Mouse (Mus musculus) right cerebral cortex, adult 18-20 months (tissue): ENCODE data around the gene Hs2st1.
A peak's percentile ranks its signal among the peaks of the same experiment; 100 is the strongest.

Experiments used
- DNase-seq: peaks from one replicate; pipeline ENCODE4 v3.0.0; 2022; ENCODE audit warnings: mixed read lengths

Hs2st1 gene

GRCm38 (mm10) chr3:144496762-144497161 lies 73.2 kb downstream of the Hs2st1 start:
- no peak for DNase-seq

DNA sequence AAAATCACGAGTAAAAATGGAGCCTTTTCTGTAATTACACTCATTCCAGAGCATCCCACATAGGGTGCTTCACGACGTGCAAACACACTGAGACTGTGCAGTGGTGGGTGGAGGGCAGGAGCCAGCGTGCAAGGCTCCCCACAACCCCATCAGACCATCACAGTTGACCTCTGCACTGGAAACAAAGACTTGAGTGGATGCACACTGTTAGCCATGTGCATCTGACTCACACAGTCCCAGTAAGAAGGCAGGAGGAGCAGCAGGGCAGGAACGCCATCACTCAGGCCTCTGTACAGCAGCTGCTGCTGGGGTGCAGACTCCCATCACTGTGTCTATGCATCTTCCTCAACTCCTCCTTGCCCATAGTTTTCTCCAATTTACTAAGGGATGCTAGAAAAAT lies 75.1 kb downstream of the Hs2st1 start:
- no peak for DNase-seq

DNA sequence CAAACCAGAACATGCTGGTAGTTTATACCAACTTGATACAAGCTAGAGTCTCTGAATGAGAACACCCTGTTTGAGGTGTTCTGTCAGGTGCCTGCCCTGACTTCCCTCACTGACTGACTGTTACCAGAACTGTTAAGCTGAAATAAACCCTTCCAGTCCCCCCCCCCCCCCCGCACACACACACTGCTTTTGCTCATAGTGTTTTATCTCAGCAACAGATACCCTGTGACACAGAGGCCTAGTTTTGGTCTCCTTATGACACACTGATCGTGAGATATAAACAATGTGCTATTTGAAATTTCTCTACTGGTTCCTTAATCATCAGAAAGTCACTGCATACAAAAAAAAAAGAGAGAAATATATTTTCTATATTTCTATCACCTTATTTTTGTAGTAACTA lies 81.2 kb downstream of the Hs2st1 start:
- DNase-seq, result no peak

GRCm38 (mm10) chr3:144480595-144480994 lies 89.4 kb downstream of the Hs2st1 start:
- DNase-seq, result no peak

DNA sequence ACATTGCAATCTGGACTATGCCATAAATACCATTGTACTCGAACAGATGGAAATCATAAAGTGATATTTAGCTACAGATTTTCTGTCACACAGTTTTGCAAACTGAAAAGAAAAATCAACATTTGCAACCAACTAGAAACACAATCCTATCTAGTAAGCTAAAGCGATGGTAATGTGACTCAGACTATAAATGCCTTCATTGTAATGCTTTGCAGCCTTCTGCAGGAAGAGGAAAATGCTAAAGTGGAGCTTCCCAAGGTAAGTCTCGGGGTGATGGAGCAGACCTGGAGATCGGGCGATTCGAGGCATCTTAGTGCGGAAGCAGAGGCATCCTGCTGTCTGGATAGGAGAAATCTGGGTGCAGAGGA lies 91.6 kb downstream of the Hs2st1 start:
- DNase-seq, result no peak

DNA sequence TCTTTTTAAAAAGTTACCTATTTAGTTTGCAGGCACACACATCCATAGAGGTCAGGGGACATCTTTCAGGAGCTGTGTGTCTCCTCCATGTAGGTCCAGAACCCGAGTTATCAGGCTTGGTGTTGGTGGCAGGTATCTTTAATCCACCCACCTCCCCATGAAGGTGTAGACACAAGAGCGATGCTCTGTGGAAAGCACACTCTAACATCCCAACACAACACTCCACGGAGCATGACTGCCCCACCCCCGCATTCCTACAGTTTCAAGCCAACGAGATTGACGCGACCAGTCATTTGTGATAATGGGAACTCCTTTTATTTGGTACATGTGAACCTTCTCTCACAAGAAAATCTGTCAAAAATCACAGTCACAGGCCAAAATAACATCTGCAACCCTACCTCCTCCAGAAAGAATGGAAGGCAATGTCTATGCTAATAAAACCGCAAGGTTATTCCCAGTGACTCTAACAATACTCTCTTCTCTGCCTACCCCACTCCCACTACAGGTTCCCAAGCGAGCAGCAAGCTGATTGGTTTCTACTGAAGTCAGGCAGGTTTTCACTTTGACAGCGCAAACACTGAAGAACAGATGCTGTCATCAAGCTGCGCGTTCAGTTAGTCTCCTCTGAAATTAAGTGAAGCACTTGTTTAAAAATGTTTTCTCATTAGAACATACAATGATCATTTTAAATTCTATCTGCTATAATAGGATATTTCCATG lies 92.1 kb downstream of the Hs2st1 start:
- no peak for DNase-seq

DNA sequence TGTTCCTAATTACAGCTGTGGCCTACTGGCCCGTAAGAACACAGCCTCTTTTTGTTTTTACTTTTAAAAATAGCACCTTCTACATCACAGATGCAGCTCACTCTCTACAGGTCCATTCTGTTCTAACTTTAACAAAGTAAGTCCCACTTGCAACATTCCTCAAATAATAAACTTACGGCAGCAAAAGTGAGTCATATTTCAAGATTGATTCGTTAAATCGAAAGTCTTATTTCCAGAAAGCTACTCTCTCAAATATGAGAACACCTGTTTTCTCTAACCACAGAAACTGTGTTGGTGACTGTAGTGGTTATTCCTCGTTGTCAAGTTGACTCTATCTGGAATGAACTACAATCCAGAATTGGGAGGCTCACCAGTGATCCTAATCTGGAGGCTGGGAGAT lies 94.1 kb downstream of the Hs2st1 start:
- no peak for DNase-seq

GRCm38 (mm10) chr3:144474726-144475125 lies 95.3 kb downstream of the Hs2st1 start:
- no peak for DNase-seq

GRCm38 (mm10) chr3:144471954-144472353 lies 98.0 kb downstream of the Hs2st1 start:
- DNase-seq, result no peak

DNA sequence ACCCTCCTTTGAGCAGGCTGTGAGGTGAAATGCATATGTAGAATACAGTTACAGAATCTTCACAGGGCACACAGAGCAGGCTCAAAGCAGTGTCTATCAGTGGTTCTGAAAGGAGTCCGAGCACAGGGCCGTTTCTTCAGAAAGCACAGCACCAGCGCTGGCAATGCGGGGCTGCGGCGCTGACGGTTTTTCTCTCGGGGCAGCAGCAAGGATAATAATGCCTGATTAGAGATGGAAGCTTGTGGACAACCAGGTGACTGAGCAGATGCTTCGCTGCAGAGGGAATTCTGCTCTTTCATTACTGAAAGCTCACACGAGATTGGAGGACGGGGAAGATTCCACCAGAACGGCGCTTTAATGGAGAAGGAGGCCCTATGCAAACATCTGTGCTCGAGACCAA lies 99.1 kb downstream of the Hs2st1 start:
- DNase-seq, result no peak

GRCm38 (mm10) chr3:144467521-144467920 lies 102.5 kb downstream of the Hs2st1 start:
- no peak for DNase-seq

DNA sequence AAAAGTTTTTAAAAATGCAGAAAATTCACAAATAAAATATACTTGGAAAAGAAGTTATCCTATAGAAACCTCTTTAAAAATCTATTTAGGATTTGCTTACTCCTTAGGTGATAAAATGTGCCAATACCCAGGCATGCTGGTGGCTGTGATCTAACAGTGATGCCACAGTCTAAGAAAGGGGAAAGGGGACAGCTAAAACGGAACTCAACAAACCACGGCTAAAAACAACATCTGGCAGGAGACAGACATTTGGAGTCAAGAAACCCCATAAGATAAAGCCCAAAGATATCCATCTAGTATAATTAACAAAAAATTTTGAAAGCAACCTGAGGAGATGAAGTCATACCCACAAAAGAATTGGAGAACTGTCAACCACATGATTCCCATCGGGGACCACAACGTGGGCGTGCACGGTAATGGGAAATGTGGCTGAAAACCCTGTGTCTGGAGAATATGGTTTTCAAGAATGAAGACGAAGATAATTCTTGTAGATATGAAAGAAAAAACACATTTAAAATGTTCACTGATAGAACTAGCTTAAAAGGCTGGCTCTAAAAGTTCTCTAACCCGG lies 103.8 kb downstream of the Hs2st1 start:
- DNase-seq, result no peak

GRCm38 (mm10) chr3:144462679-144463078 lies 107.3 kb downstream of the Hs2st1 start:
- DNase-seq, result no peak

- no peak for DNase-seq
Observed at GRCm38 (mm10) chr3:144460183-144460788, 109.7 kb downstream of the Hs2st1 start.

DNA sequence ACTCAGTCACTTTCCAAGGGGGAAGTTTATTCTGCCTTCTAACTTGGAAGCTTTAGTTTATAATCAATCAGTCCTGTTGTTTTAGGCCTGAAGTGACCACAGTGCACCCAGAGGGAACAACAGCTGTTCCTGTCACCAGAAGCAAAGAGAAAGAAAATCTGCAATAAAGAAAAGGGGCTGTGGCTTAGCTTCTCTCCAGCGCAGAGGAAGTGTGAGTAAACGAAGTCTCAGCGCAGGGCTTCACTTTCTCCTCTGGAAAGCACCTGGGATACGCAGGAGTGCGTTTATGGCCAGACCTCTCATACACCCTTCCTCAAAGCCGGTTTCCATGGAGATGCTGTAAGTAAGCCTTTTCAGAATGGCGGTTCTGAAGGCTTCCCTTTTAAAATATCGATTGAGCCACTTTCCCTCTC lies 110.7 kb downstream of the Hs2st1 start:
- no peak for DNase-seq

DNA sequence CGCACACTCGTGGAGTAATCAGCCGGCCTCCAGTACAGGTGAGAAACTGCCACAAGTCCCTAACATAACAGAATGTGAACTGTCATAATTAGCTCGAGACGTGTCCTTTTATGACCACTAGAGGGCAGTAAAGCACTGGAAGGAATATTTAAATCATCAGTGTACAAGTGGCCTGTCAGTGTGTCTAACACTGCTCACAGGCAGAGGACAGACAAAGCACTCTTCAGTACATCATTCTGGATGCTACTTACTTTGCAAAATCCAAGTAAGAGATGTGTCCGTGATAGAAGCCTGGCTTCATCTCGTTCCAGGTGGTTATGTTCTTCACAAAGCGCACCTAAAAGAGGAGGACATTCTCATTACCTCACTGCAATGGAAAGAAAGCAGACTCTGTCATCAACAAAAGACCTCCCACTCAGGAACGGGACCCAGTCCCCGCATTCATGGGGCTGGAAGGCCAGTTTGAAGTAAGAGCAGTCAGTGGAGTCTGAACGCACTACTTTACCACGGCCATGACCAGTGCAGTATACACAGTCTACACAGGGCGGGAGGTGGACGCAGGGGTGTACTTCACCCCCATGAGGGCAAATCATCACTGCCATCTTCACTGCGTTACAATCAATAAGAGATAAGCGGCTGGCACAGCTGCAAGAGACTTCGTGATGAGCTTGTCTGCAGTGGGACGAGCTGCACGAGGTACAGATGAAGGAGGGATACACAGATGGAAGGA lies 116.1 kb downstream of the Hs2st1 start:
- peak; percentile 48 for DNase-seq

DNA sequence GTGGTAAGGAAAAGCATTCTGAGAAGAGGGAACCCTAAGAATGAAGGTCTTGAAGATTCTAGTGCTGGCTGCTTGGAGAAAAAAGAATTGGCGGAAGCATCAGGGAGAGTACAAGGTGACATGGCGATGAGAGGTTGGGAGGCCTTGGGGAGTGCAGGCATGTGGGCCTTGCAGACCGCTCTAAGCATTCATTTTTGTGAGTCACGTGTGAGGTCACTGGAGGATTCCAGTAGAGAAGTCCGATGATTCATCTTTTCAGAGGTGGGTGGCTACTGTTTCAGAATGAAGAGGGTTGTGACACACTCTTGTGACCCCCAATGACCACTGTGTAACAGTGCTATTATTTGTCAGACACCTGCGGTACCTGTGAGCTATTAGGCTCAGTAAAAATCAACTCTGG lies 121.0 kb downstream of the Hs2st1 start:
- no peak for DNase-seq

DNA sequence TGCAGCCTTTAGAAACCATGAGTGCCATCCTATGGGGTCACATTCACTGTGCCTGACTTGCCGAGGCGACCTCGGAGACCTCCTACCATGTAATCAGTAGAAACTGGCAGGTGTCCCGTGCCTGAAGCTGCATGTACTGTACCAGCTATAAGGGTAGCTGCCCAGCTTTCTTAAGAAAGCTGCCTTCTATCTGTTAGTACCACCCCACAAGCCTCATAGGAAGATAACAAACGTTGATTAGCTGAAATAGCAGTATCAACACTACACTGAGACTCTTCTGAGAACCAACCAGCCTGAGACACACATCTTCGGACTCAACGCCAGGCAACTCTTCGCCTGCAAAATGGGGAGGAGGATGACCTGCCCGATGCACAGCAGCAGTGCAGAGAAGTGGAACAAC lies 122.1 kb downstream of the Hs2st1 start:
- DNase-seq, result no peak

DNA sequence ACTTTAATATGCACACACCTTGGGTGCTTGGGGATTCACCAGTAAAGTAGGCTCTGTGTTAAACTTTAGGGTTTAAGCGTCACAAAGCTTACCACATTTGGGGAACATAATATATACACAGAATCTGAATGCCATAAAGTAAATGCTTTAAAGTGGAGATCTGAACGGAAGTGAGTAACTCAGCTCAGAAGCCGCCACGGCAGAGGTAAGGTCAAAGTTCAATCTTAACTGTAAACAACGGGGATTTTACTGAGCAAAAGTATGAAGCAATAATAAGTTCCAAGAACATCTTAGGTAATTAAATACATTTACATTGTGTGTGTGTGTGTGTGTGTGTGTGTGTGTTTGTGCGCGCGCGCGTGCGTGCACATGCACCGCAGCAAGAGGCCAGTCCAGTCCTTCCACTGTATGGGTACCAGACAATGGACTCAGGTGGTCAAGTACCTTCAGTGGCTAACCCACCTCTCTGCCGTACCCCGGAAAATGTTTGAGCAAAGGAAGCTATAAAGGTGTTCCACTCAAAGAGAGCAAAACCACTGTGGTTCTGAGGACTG lies 123.8 kb downstream of the Hs2st1 start:
- DNase-seq, result no peak

DNA sequence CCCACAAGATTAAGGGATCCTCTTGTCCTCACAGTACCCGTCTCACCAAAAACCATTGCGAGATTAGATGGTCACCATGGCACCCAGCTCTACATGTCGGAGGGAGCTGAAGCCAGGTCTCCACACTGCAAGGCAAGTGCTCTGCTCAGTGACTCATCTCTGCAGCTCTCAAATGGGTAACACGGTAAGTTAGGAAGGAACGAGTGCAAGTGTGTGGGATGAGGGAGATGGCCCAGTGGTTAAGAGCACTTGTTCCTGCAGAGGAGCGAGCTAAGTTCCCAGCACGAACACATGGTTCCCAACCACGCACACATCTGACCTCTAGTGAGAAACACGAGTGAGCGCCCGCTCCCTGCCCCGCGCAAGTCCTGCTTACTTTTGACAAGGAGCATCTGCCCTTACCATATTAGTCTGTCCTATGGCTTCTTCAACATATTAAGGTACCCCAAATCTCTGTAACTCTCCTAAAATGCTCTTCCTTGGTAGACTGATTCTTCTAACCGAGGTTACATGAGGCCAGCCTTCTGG lies 132.0 kb downstream of the Hs2st1 start:
- DNase-seq, result peak; percentile 35

DNA sequence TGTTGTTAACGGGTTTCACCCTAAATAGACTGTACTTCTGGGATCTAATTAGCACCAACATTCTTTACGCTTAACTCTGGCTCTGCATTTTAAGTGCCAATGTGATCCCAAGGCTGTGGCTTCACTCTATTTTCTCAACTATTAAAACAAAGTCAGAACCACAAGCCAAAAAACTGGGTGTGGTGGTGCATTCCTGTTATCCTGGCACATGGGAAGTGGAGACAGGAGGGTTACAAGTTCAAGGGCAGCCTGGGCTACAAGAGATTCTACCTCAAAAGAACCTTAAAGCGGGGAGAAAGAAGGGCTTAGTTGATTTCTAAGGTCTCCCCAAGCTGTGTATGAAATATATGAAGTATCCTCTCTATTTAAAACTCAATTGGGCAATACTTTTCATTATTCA lies 133.9 kb downstream of the Hs2st1 start:
- DNase-seq, result no peak

- DNase-seq, result no peak
Observed at GRCm38 (mm10) chr3:144435281-144435680, 134.7 kb downstream of the Hs2st1 start.

GRCm38 (mm10) chr3:144434276-144434675 lies 135.7 kb downstream of the Hs2st1 start:
- no peak for DNase-seq
